Mouse (Mus musculus) stomach, postnatal 0 days (tissue): ENCODE measurements around the gene Zbtb39. TPM values are rescaled to one million over a fixed set of nuclear protein-coding genes. Genes with fewer than 3 reads are reported as not detected.

ENCODE experiments used
- ATAC-seq: fragments of 200-750 bp; cut with Nextera tagmentation; 2 replicates; pipeline ENCODE4 v1.8.0; 2017; ENCODE audit not compliant: low FRiP score, low TSS enrichment
- DNase-seq: peaks from one replicate; pipeline ENCODE4 v3.0.0-alpha.2; 2016; ENCODE audit warnings: low spot score
- H3K27ac ChIP-seq: fragments of 300-500 bp; sonication (generic); replicated peaks from 2 replicates; pipeline ENCODE4 v1.5.1; 2014; ENCODE audit warnings: mild to moderate bottlenecking, control low read depth
- H3K27me3 ChIP-seq: fragments of 300-500 bp; sonication (generic); 2 replicates; pipeline ENCODE4 v1.6.1; 2014; ENCODE audit warnings: low read length; ENCODE audit not compliant: control insufficient read depth, insufficient read depth
- H3K36me3 ChIP-seq: fragments of 300-500 bp; sonication (generic); 2 replicates; pipeline ENCODE4 v1.6.1; 2014; ENCODE audit warnings: low read length, mixed read lengths; ENCODE audit not compliant: control insufficient read depth, insufficient read depth
- H3K4me1 ChIP-seq: fragments of 300-500 bp; sonication (generic); replicated peaks from 2 replicates; pipeline ENCODE4 v1.6.1; 2014; ENCODE audit warnings: antibody characterized with exemption; ENCODE audit not compliant: control insufficient read depth, insufficient read depth
- H3K4me2 ChIP-seq: fragments of 300-500 bp; sonication (generic); replicated peaks from 2 replicates; pipeline ENCODE4 v1.6.1; 2014; ENCODE audit warnings: low read depth, mild to moderate bottlenecking, control low read depth, moderate library complexity
- H3K4me3 ChIP-seq: fragments of 300-500 bp; sonication (generic); 2 replicates; pipeline ENCODE4 v1.5.1; 2014; ENCODE audit warnings: low read depth, low read length, control low read depth
- H3K9ac ChIP-seq: fragments of 300-500 bp; sonication (generic); 2 replicates; pipeline ENCODE4 v1.6.1; 2014; ENCODE audit warnings: mild to moderate bottlenecking, low read length, control low read depth, mixed read lengths
- H3K9me3 ChIP-seq: fragments of 300-500 bp; sonication (generic); 2 replicates; pipeline ENCODE4 v1.6.1; 2016; ENCODE audit warnings: low read length; ENCODE audit not compliant: control insufficient read depth
- CTCF ChIP-seq: IDR thresholded peaks from 2 replicates; pipeline ENCODE4 v1.5.1; 2016; ENCODE audit warnings: antibody characterized with exemption, low read depth, mild to moderate bottlenecking, moderate library complexity
- EP300 ChIP-seq: optimal IDR thresholded peaks from 2 replicates; pipeline ENCODE3; 2016; ENCODE audit warnings: antibody characterized with exemption
- WGBS: fragments of 180-500 bp; shearing (Covaris S2); extraction: QIAGEN DNeasy Blood & Tissue Kit; methylation state at CpG from one replicate; pipeline ENCODE4 v1.1.7; 2014; 5-methylcytosine and 5-hydroxymethylcytosine counted together
- polyA plus RNA-seq: library from polyadenylated mRNA; unstranded; fragments of >200 nt; fragmentation: Nextera tagmentation; extraction: Ambion mirVana; gene quantifications from 2 replicates; pipeline ENCODE4 v1.2.1, GENCODE M21; 2015

The Zbtb39 gene
- 1.4 and 1.6 TPM in 2 replicates for polyA plus RNA-seq

DNA sequence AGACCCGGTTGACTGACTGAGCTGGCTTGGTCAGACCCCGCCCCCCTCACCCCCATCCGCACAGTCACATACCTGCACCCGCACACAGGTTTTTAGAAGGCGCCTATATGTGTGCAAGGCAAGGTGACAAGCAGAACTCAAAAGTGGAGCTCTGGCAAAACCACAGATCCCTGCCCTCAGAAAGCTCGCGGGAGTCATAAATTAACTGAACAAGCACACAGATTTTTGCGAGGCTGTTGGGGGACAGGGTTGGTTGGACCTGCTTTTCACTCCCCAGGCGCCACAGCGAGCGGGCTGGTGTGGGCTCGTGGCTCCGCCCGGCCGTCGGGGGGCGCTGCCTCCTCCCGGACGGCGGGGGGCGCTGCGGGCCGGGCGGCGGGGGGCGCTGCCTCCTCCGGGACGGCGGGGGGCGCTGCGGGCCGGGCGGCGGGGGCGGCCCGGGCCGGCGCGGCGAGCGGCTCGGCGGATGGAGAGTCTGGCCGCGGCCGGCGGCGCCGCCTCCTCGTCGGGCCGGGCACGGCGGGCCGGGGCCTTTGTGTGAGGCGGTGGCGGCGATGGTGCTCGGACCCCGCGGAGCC is at the start of gene Zbtb39:
Zbtb39 (plus strand) TSS at position 456 of the 578 bp plus-strand sequence.
- ATAC-seq, result peak; percentile 73
- no peaks in the 10 kb centered on the region for H3K9me3 ChIP-seq
- peak within 1 kb of the TSS; percentile 75 for H3K4me2 ChIP-seq
- H3K4me3 ChIP-seq, result peak within 1 kb of the TSS; percentile 93
- DNase-seq, result peak; percentile 87
- H3K4me1 ChIP-seq, result no peaks in the 10 kb centered on the region
- 5% methylated on average over 9 of the region's 61 CpGs for WGBS
- H3K9ac ChIP-seq, result peak within 1 kb of the TSS; percentile 96
- H3K27ac ChIP-seq, result peak within 1 kb of the TSS; percentile 94
- TF ChIP-seq CTCF (peak; percentile 63), EP300 (no peak)
- peaks cover 16% of the 10 kb centered on the region for H3K36me3 ChIP-seq
- no peaks in the 10 kb centered on the region for H3K27me3 ChIP-seq

DNA sequence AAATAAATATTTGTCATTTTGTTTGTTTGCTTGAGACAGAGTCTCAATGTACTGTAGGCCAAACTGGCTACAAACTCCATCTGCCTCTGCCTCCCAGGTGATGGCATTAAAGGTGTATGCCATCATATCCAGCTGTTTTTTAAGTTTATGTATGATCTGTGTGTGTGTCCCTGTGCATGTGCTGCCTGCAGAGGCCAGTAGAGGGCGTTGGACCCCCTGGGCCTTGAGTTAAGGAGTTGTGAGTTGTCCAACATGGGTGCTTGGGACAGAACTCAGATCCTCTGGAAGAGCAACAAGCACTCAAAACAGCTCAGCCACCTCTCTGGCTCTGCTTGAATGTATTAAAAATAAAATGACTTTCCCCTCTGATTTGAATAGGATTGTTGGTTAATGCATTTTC is 48.3 kb upstream of the Zbtb39 start:
- peaks cover 11% of the 10 kb centered on the region for H3K36me3 ChIP-seq

DNA sequence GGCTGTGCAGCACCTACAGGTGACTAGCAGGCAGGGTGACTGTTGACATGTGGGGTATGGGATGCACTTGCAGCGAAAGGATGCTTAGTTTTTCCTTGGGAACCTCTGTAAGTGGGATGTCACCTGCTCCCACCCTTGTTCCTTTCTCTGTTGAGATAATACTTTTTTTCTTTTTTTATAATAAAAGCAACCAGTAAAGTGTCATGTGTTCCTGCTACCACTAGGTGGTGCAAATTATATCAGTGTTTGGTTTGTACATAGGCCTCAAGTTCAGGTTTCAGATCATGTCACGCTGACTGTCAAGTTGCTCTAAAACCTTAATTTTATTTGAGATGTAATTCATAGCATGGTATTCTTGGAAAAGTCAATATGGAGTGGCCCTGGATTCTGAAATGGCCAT is 44.7 kb upstream of the Zbtb39 start:
- Histone ChIP-seq H3K27me3 (no peaks in the 10 kb centered on the region), H3K4me2 (no peak overlapping the region), H3K9ac (no peak overlapping the region), H3K4me1 (no peaks in the 10 kb centered on the region), H3K9me3 (no peaks in the 10 kb centered on the region), H3K4me3 (no peak overlapping the region), H3K36me3 (peaks cover 10% of the 10 kb centered on the region), H3K27ac (no peak overlapping the region)
- DNase-seq (no peak), ATAC-seq (no peak)
- WGBS, result 45% methylated on average over 2 of the region's 2 CpGs
- no peak for TF ChIP-seq EP300
- peak; percentile 87 for TF ChIP-seq CTCF

More for the DNA sequence above, 48.3 kb upstream of the Zbtb39 start:
- 18% methylated on average over 1 of the region's 1 CpGs for WGBS
- ATAC-seq (no peak), DNase-seq (no peak)
- no peak overlapping the region for H3K27ac ChIP-seq
- H3K4me1 ChIP-seq, result no peaks in the 10 kb centered on the region
- TF ChIP-seq EP300, result no peak
- TF ChIP-seq CTCF, result peak; percentile 35
- H3K4me3 ChIP-seq, result no peak overlapping the region
- H3K9me3 ChIP-seq, result no peaks in the 10 kb centered on the region
- no peak overlapping the region for H3K9ac ChIP-seq
- H3K4me2 ChIP-seq, result no peak overlapping the region
- H3K27me3 ChIP-seq, result no peaks in the 10 kb centered on the region

DNA sequence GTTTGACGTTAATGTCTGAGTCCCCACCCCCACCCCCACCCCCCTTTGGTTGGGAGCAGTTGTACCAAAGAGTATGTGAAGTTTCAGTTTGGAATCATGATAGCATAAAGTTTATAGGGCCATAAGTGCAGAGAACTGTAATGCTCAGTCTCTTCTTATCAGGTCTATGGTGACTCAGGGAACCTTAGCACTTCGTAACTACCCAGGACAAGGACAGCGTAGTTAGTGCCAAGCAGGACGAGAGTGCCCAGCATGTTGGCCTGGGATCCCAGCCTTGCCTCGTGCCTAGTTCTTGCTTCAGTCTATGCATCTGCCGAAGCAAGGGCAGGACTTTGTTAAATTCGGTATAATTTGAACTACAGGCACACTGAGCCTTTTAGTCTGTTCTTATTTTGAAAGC is 43.6 kb upstream of the Zbtb39 start:
- Histone ChIP-seq H3K4me1 (no peaks in the 10 kb centered on the region), H3K9me3 (no peaks in the 10 kb centered on the region), H3K27me3 (no peaks in the 10 kb centered on the region), H3K4me2 (no peak overlapping the region), H3K4me3 (no peak overlapping the region), H3K9ac (no peak overlapping the region), H3K36me3 (peaks cover 10% of the 10 kb centered on the region), H3K27ac (no peak overlapping the region)
- no peak for ATAC-seq
- WGBS, result 90% methylated on average over 7 of the region's 7 CpGs
- no peak for DNase-seq
- TF ChIP-seq EP300 (no peak), CTCF (no peak)

DNA sequence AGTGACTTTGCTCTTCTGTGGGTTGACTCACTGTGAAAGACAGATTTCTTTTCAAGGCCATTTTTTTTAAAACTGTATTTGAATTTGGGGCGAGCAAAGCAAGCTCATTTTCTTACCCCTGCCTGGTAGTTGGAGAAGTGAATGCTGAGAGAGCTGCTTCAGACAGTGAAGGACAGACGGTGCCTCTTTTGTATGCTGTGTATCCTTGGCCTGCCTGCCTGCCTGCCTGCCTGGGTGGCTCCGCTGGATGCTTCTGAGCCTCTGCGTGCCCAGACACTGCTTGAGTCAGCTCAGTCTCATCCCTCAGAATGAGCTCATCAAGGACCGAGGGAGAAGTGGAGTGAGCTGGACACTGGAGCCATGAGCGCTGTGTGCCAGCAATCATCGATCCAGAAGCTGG is 40.4 kb upstream of the Zbtb39 start:
- Histone ChIP-seq H3K4me3 (no peak overlapping the region), H3K4me2 (no peak overlapping the region), H3K27me3 (no peaks in the 10 kb centered on the region), H3K9me3 (no peaks in the 10 kb centered on the region), H3K27ac (no peak overlapping the region), H3K9ac (no peak overlapping the region), H3K36me3 (peaks cover 6% of the 10 kb centered on the region), H3K4me1 (no peaks in the 10 kb centered on the region)
- ATAC-seq (no peak), DNase-seq (no peak)
- 90% methylated on average over 7 of the region's 7 CpGs for WGBS
- TF ChIP-seq CTCF (no peak), EP300 (no peak)

DNA sequence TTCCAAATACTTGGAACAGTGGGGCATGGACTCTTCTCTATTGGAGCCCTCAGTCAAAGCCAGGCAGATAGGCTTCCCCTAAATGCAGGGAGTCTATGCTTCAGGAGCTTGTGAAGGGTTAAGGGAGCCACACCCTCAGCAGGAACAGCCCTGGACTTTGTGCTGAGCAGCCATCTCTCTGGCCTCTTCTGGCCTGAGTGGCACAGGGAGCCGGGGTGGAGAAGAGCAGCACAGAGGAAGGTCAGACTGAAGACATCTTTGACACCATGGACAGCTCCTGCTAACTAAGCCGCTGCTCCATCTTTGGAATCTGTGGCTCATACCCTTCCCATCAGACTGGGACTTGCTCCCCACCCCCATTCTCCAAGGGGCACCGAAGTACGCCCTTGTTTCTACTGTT is 36.0 kb upstream of the Zbtb39 start:
- ATAC-seq (peak; percentile 79), DNase-seq (peak; percentile 66)
- Histone ChIP-seq H3K36me3 (no peaks in the 10 kb centered on the region; the same call in 1 of the 2 replicates), H3K9ac (no peak overlapping the region), H3K27ac (peak overlapping the region; percentile 78), H3K9me3 (no peaks in the 10 kb centered on the region), H3K27me3 (no peaks in the 10 kb centered on the region), H3K4me1 (no peaks in the 10 kb centered on the region), H3K4me3 (peak overlapping the region; percentile 19), H3K4me2 (peak overlapping the region; percentile 34)
- 36% methylated on average over 4 of the region's 4 CpGs for WGBS
- no peak for TF ChIP-seq CTCF
